Mouse (Mus musculus) small intestine, adult 2 months (tissue): ENCODE results near the gene Gm28845.

ENCODE experiments used
- CTCF ChIP-seq: fragments of 200-500 bp; IDR thresholded peaks from 2 replicates; pipeline ENCODE4 v1.5.1; 2012; ENCODE audit warnings: low read depth, mild to moderate bottlenecking, control low read depth, inconsistent platforms, low read length, moderate library complexity, mixed read lengths; ENCODE audit not compliant: insufficient replicate concordance, insufficient read length; ENCODE audit errors: extremely low read depth
- POLR2A ChIP-seq: fragments of 200-500 bp; IDR thresholded peaks from 2 replicates; pipeline ENCODE4 v1.6.1; 2012; ENCODE audit warnings: low read depth, mild to moderate bottlenecking, control low read depth, inconsistent platforms, low read length, moderate library complexity

- TF ChIP-seq CTCF (no peak), POLR2A (no peak)
Observed at GRCm38 (mm10) chr1:65137560-65137959, 18.2 kb upstream of the Gm28845 start.
